ENCODE assay signal across 8 mouse cellular contexts in the genomic region with DNA sequence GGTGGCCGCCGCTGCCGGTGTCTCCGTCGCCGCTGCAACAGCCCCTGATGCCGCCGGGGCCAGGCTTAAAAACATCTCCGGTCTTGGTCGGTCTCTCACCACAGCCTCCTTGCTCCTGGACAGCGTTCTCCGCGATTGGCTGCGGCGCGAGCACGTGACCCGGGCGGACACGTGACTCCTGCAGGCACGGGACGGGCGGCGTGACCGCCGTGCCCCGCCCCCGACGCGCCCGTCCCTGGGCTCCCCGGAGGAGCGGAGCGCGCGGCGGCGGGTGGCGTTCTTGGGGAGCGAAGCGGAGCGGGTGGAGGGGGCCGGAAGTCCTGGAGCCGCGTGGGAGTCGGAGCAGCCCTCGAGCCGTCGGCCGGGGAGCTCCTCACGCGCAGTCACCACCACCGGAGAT. TPM values are rescaled to one million over a fixed set of nuclear protein-coding genes. Genes with fewer than 3 reads are reported as not detected.
DNase-seq lines count a peak whose midpoint lies in the region; ATAC-seq lines count a peak whose summit lies in the region.

A gene (minus strand): TSS at position 156 of the 400 bp plus-strand sequence.

- peak; percentile 95 for DNase-seq in adrenal gland, adult 8-10 months
- peak; percentile 88 for DNase-seq in embryo, embryonic 11.5 days (ENCODE audit: low read depth, low spot score)
- peak; percentile 96 for DNase-seq in gastrocnemius, postnatal 36 days
- DNase-seq in left cerebral cortex, postnatal 25 days (ENCODE audit: low spot score in 2 of 2), result peak; percentile 97 to 98
- peak; percentile 94 for DNase-seq in mesoderm, embryonic 11.5 days (ENCODE audit: low read depth, low spot score)
- peak; percentile 97 for DNase-seq in right cerebral cortex, postnatal 25 days
- peak; percentile 95 for DNase-seq in urinary bladder, postnatal 36 days (ENCODE audit: low spot score in 2 of 2)

- WGBS in intestine, embryonic 16.5 days, result 3% methylated on average over 52 of the region's 53 CpGs

- peak within 1 kb of the TSS; percentile 96 for H3K4me3 ChIP-seq in intestine, embryonic 16.5 days (ENCODE audit: low read length)

- no peaks in the 10 kb centered on the region for H3K9me3 ChIP-seq in intestine, embryonic 16.5 days (ENCODE audit: control insufficient read depth, low read length)

- H3K4me2 ChIP-seq in intestine, embryonic 16.5 days (ENCODE audit: low read depth, low read length), result peak within 1 kb of the TSS; percentile 84

- no peaks in the 10 kb centered on the region for H3K27me3 ChIP-seq in intestine, embryonic 16.5 days (replicated peaks; ENCODE audit: control insufficient read depth, insufficient read depth, low read length)

- peak; percentile 99 for ATAC-seq in intestine, embryonic 16.5 days

- intact Hi-C loops in gastrocnemius, postnatal 36 days (cut with DNase I), result no loop called here
- intact Hi-C loops in left cerebral cortex, postnatal 25 days (cut with DNase I), result loop anchor here (1.0 kb wide), 1 partner anchor 24 kb away; a partner anchor contains a TSS

- no peaks in the 10 kb centered on the region for H3K4me1 ChIP-seq in intestine, embryonic 16.5 days (ENCODE audit: control insufficient read depth, insufficient read depth, low read length)

- peak within 1 kb of the TSS; percentile 90 for H3K27ac ChIP-seq in intestine, embryonic 16.5 days (ENCODE audit: low read length)

- H3K36me3 ChIP-seq in intestine, embryonic 16.5 days (ENCODE audit: control insufficient read depth, insufficient read depth, low read length), result peaks cover 4% of the 10 kb centered on the region; the same call in 1 of the 2 replicates

- peak within 1 kb of the TSS; percentile 81 for H3K9ac ChIP-seq in intestine, embryonic 16.5 days (ENCODE audit: low read depth, low read length)

RNA-seq across cellular contexts. Expression of the gene that starts here (rescaled TPM):
- total RNA-seq in adrenal gland, adult 8-10 months (2022), result 10 to 100 TPM; 29.9 to 54.3 (median 38.0) TPM
- total RNA-seq in gastrocnemius, postnatal 36 days (2021), result 10 to 100 TPM; 10.2 to 14.6 TPM
- 24.4 and 24.9 TPM in 2 replicates for polyA plus RNA-seq in intestine, embryonic 16.5 days (2015; fragmentation: Nextera tagmentation; extraction: Ambion mirVana)
- 100 to 1,000 TPM; 168 to 176 TPM for total RNA-seq in left cerebral cortex, postnatal 25 days (2021)

Comparison
In these comparisons a context has a peak if more than half of its experiments do, and no peak if none do; other contexts are left out.
1. Peak in every context shown above with its lines: DNase-seq, ATAC-seq, H3K4me3 ChIP-seq and H3K27ac ChIP-seq.